Mouse (Mus musculus): ENCODE data around the gene Arhgef26. TPM values are rescaled to one million over a fixed set of nuclear protein-coding genes. Genes with fewer than 3 reads are reported as not detected.

Gene Arhgef26
- total and polyA plus RNA-seq, 3 experiments: 0.16 TPM; not detected in 2

DNA sequence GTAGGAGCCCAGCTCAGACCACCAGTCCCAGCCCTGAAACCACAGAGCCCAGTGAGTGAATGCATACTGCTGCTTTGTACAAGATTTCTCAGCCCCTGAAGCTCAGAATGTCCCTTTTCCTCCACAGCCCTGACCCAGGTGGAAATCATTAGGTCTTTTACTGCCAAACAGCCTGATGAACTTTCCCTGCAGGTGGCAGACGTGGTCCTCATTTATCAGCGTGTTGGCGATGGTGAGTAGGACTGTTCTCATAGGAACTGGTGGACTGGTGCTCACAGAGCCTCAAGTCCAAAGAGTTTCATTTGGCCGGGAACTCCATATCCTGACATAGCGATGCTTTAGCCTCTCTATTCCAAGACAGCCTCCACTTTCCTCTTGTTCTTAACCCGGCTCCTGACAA lies 121.3 kb downstream of the Arhgef26 start:
- no peaks in the 10 kb centered on the region for H3K9me3 ChIP-seq (replicated peaks)
- peaks cover 48% of the 10 kb centered on the region for H3K36me3 ChIP-seq (replicated peaks)
- H3K4me1 ChIP-seq (ENCODE audit: insufficient read depth, low read depth, low read length): peaks cover 6% of the 10 kb centered on the region
- TF ChIP-seq TAL1 (conservative IDR thresholded peaks at IDR 0.05; ENCODE audit: low read depth, low read length) (no peak), GATA2 (IDR thresholded peaks at IDR 0.05; ENCODE audit: borderline replicate concordance, low read depth, low read length) (no peak), GATA1 (IDR thresholded peaks at IDR 0.05; ENCODE audit: borderline replicate concordance, low read length) (no peak), POLR2AphosphoS5 (IDR thresholded peaks at IDR 0.05; ENCODE audit: insufficient replicate concordance, low read depth, low read length) (no peak), CTCF (IDR thresholded peaks at IDR 0.05; ENCODE audit: low read depth, low read length) (no peak)
- H3K27me3 ChIP-seq (ENCODE audit: insufficient read depth, low read length): no peaks in the 10 kb centered on the region
- no peak overlapping the region for H3K4me3 ChIP-seq (ENCODE audit: low read depth, low read length)
- ATAC-seq (ENCODE audit: extremely low read depth, insufficient number of reproducible peaks, low FRiP score, poor library complexity, severe bottlenecking): no peak
- DNase-seq (ENCODE audit: low spot score): no peak

DNA sequence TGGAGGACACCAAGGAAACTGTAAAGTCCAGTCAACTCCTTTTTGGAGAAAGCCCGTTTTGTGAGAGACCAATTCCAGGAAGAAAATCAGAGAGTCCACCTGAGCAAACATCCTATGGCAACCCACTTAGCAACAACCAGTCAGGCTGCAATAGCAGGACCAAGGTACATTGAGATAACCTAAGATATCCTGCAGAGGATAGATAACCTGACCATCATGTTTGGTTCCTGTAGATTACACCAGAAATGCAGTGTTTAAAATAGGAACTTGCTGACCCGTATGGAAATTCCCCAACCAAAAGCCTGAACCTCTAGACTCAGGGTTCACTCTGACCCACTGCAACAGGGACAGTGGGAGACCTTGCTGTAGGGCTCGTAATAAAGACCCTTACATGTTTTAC lies 126.1 kb downstream of the Arhgef26 start:
- Histone ChIP-seq H3K36me3 (replicated peaks) (peaks cover 84% of the 10 kb centered on the region), H3K27me3 (ENCODE audit: insufficient read depth, low read length) (no peaks in the 10 kb centered on the region), H3K4me1 (ENCODE audit: insufficient read depth, low read depth, low read length) (peaks cover 8% of the 10 kb centered on the region), H3K4me3 (ENCODE audit: low read depth, low read length) (no peak overlapping the region), H3K9me3 (replicated peaks) (no peaks in the 10 kb centered on the region)
- no peak for DNase-seq (ENCODE audit: low spot score)
- no peak for ATAC-seq (ENCODE audit: extremely low read depth, insufficient number of reproducible peaks, low FRiP score, poor library complexity, severe bottlenecking)
- TF ChIP-seq POLR2AphosphoS5 (IDR thresholded peaks at IDR 0.05; ENCODE audit: insufficient replicate concordance, low read depth, low read length) (no peak), CTCF (IDR thresholded peaks at IDR 0.05; ENCODE audit: low read depth, low read length) (no peak), GATA1 (IDR thresholded peaks at IDR 0.05; ENCODE audit: borderline replicate concordance, low read length) (no peak), TAL1 (conservative IDR thresholded peaks at IDR 0.05; ENCODE audit: low read depth, low read length) (no peak), GATA2 (IDR thresholded peaks at IDR 0.05; ENCODE audit: borderline replicate concordance, low read depth, low read length) (no peak)

GRCm38 (mm10) chr3:62470179-62470578 lies 132.0 kb downstream of the Arhgef26 start:
- no peak for DNase-seq (ENCODE audit: low spot score)
- Histone ChIP-seq H3K27me3 (ENCODE audit: insufficient read depth, low read length) (no peaks in the 10 kb centered on the region), H3K4me1 (ENCODE audit: insufficient read depth, low read depth, low read length) (no peaks in the 10 kb centered on the region), H3K4me3 (ENCODE audit: low read depth, low read length) (no peak overlapping the region), H3K9me3 (replicated peaks) (no peaks in the 10 kb centered on the region), H3K36me3 (replicated peaks) (peaks cover 85% of the 10 kb centered on the region)
- no peak for ATAC-seq (ENCODE audit: extremely low read depth, insufficient number of reproducible peaks, low FRiP score, poor library complexity, severe bottlenecking)
- TF ChIP-seq TAL1 (conservative IDR thresholded peaks at IDR 0.05; ENCODE audit: low read depth, low read length) (no peak), GATA2 (IDR thresholded peaks at IDR 0.05; ENCODE audit: borderline replicate concordance, low read depth, low read length) (no peak), CTCF (IDR thresholded peaks at IDR 0.05; ENCODE audit: low read depth, low read length) (no peak), GATA1 (IDR thresholded peaks at IDR 0.05; ENCODE audit: borderline replicate concordance, low read length) (no peak), POLR2AphosphoS5 (IDR thresholded peaks at IDR 0.05; ENCODE audit: insufficient replicate concordance, low read depth, low read length) (no peak)

- DNase-seq (ENCODE audit: low spot score) (no peak), ATAC-seq (ENCODE audit: extremely low read depth, insufficient number of reproducible peaks, low FRiP score, poor library complexity, severe bottlenecking) (no peak)
- H3K9me3 ChIP-seq (replicated peaks): no peaks in the 10 kb centered on the region
- TF ChIP-seq CTCF (IDR thresholded peaks at IDR 0.05; ENCODE audit: low read depth, low read length): no peak
- no peak for TF ChIP-seq GATA2 (IDR thresholded peaks at IDR 0.05; ENCODE audit: borderline replicate concordance, low read depth, low read length)
- TF ChIP-seq POLR2AphosphoS5 (IDR thresholded peaks at IDR 0.05; ENCODE audit: insufficient replicate concordance, low read depth, low read length): no peak
- TF ChIP-seq GATA1 (IDR thresholded peaks at IDR 0.05; ENCODE audit: borderline replicate concordance, low read length): no peak
- TF ChIP-seq TAL1 (conservative IDR thresholded peaks at IDR 0.05; ENCODE audit: low read depth, low read length): no peak
- peaks cover 60% of the 10 kb centered on the region for H3K36me3 ChIP-seq (replicated peaks)
- no peak overlapping the region for H3K4me3 ChIP-seq (ENCODE audit: low read depth, low read length)
- H3K4me1 ChIP-seq (ENCODE audit: insufficient read depth, low read depth, low read length): peaks cover 3% of the 10 kb centered on the region; the same call in 1 of the 2 replicates
- H3K27me3 ChIP-seq (ENCODE audit: insufficient read depth, low read length): no peaks in the 10 kb centered on the region
Measured at GRCm38 (mm10) chr3:62484340-62484739, 146.2 kb downstream of the Arhgef26 start.

DNA sequence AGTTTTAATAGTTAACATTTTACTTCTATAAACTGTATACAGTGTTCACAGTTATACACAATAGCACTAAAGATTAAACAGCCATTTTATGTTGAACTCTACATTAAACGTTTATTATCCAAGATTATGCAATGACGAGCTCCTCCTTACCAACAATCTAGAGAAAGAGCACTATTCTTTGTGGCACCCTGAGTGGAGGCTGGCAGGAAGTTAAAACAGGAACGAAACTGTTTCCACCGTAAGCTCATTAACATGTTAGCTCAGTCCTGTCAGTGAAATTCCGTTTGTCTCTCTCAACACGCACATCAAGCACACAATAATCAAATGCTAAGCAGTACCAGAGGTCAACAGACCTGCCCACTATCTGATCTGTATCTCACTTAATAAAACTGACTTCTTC lies 154.4 kb downstream of the Arhgef26 start:
- Histone ChIP-seq H3K27me3 (ENCODE audit: insufficient read depth, low read length) (no peaks in the 10 kb centered on the region), H3K4me3 (ENCODE audit: low read depth, low read length) (no peak overlapping the region), H3K4me1 (ENCODE audit: insufficient read depth, low read depth, low read length) (no peaks in the 10 kb centered on the region), H3K9me3 (replicated peaks) (no peaks in the 10 kb centered on the region), H3K36me3 (replicated peaks) (peaks cover 74% of the 10 kb centered on the region)
- DNase-seq (ENCODE audit: low spot score): no peak
- no peak for TF ChIP-seq GATA1 (IDR thresholded peaks at IDR 0.05; ENCODE audit: borderline replicate concordance, low read length)
- TF ChIP-seq GATA2 (IDR thresholded peaks at IDR 0.05; ENCODE audit: borderline replicate concordance, low read depth, low read length): no peak
- TF ChIP-seq CTCF (IDR thresholded peaks at IDR 0.05; ENCODE audit: low read depth, low read length): no peak
- no peak for TF ChIP-seq TAL1 (conservative IDR thresholded peaks at IDR 0.05; ENCODE audit: low read depth, low read length)
- no peak for TF ChIP-seq POLR2AphosphoS5 (IDR thresholded peaks at IDR 0.05; ENCODE audit: insufficient replicate concordance, low read depth, low read length)
- ATAC-seq (ENCODE audit: extremely low read depth, insufficient number of reproducible peaks, low FRiP score, poor library complexity, severe bottlenecking): no peak

- Histone ChIP-seq H3K27me3 (ENCODE audit: insufficient read depth, low read length) (no peaks in the 10 kb centered on the region), H3K4me1 (ENCODE audit: insufficient read depth, low read depth, low read length) (no peaks in the 10 kb centered on the region), H3K4me3 (ENCODE audit: low read depth, low read length) (no peak overlapping the region), H3K9me3 (replicated peaks) (no peaks in the 10 kb centered on the region), H3K36me3 (replicated peaks) (peaks cover 56% of the 10 kb centered on the region)
- TF ChIP-seq CTCF (IDR thresholded peaks at IDR 0.05; ENCODE audit: low read depth, low read length) (no peak), POLR2AphosphoS5 (IDR thresholded peaks at IDR 0.05; ENCODE audit: insufficient replicate concordance, low read depth, low read length) (no peak), TAL1 (conservative IDR thresholded peaks at IDR 0.05; ENCODE audit: low read depth, low read length) (no peak), GATA2 (IDR thresholded peaks at IDR 0.05; ENCODE audit: borderline replicate concordance, low read depth, low read length) (no peak)
- no peak for DNase-seq (ENCODE audit: low spot score)
- no peak for ATAC-seq (ENCODE audit: extremely low read depth, insufficient number of reproducible peaks, low FRiP score, poor library complexity, severe bottlenecking)
Measured at GRCm38 (mm10) chr3:62499327-62499726, 161.2 kb downstream of the Arhgef26 start.

Measured in G1E (cell line).